Mouse (Mus musculus): ENCODE measurements around the gene Zranb3. TPM values are rescaled to one million over a fixed set of nuclear protein-coding genes. Genes with fewer than 3 reads are reported as not detected.

Gene Zranb3
- 1 to 10 TPM; 6.5 to 9.5 TPM for total RNA-seq (2023)

DNA sequence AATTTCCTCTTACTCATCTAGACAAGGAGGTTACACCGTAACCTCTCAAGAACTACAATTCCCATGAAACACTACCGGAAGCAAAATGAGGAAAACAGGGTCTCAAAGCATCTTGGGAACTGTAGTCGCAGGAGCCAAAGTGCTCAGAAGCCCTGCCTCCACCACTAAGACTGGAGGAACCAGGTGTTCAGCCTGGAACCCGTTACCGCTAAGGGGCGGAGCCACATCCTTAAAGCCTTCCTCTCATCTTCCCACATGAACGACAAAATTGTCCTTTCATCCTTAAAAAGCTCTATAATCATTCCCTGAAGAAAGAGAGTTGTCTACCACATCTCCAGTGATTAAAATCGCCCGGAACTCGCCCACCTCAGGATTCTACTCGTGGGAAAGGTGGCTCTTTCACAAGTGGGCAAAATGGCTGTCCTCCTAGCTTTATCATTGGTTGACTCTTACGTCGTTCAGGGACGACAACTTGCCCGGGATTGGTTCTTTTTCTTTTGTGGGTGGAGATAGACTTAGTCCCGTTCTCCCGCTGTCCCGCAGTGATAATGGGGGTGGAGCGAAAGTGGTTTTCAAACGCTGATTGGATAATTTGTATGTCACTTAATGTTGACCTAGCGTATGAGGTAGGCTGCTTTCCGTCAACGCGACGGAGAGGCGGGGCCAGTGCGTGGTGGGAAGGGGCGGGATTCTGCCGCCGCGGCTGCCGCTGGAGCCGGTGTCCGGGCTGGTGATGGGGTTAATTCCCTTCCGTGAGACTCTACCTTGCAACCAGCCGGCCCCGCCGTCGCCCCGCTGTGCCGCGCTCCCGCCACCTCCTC, at the start of gene Zranb3, which contains the start of gene R3hdm1:
Gene Zranb3 (minus strand): TSS at position 407 of the 821 bp plus-strand sequence.
Gene R3hdm1 (plus strand): TSS at position 661 of the 821 bp plus-strand sequence.

Other genes with a start within 250 kb of the Zranb3 start
- under 1 TPM; 0.15 to 0.47 TPM for gene Map3k19, start 248.0 kb downstream of the Zranb3 start, total RNA-seq (2023)
- 10 to 100 TPM; 66.3 to 71.5 TPM for gene Rab3gap1, start 234.3 kb downstream of the Zranb3 start, total RNA-seq (2023)
- 100 to 1,000 TPM; 130 to 136 TPM for gene R3hdm1, start 254 bp upstream of the Zranb3 start, total RNA-seq (2023)
- 10 to 100 TPM; 93.5 to 98.9 TPM for gene Ubxn4, start 140.9 kb upstream of the Zranb3 start, total RNA-seq (2023)
- gene Lct, start 225.3 kb upstream of the Zranb3 start, total RNA-seq (2023), result under 1 TPM; 0.12 to 0.24 TPM